Mouse (Mus musculus) intestine, embryonic 14.5 days (tissue): ENCODE results near the gene Tfap2d. TPM values are rescaled to one million over a fixed set of nuclear protein-coding genes. Genes with fewer than 3 reads are reported as not detected.

ENCODE experiments used
- ATAC-seq: fragments of 200-750 bp; cut with Nextera tagmentation; replicated peaks from 2 replicates; pipeline ENCODE4 v1.8.0; 2017; ENCODE audit warnings: low read depth, moderate number of reproducible peaks, moderate TSS enrichment, moderate library complexity; ENCODE audit not compliant: low FRiP score, low TSS enrichment
- DNase-seq: peaks from one replicate; pipeline ENCODE4 v3.0.0-alpha.2; 2018; ENCODE audit warnings: low spot score
- H3K27ac ChIP-seq: fragments of 300-500 bp; sonication (generic); 2 replicates; pipeline ENCODE4 v1.5.1; 2014; ENCODE audit warnings: low read depth, mild to moderate bottlenecking, control low read depth
- H3K27me3 ChIP-seq: fragments of 300-500 bp; sonication (generic); replicated peaks from 2 replicates; pipeline ENCODE4 v1.6.1; 2014; ENCODE audit warnings: low read length, control low read depth; ENCODE audit not compliant: control insufficient read depth, insufficient read depth
- H3K36me3 ChIP-seq: fragments of 300-500 bp; sonication (generic); 2 replicates; pipeline ENCODE4 v1.6.1; 2014; ENCODE audit warnings: low read length, control low read depth; ENCODE audit not compliant: control insufficient read depth, insufficient read depth
- H3K4me1 ChIP-seq: fragments of 300-500 bp; sonication (generic); replicated peaks from 2 replicates; pipeline ENCODE4 v1.6.1; 2014; ENCODE audit warnings: low read length, control low read depth, mixed read lengths; ENCODE audit not compliant: control insufficient read depth, insufficient read depth
- H3K4me2 ChIP-seq: fragments of 300-500 bp; sonication (generic); 2 replicates; pipeline ENCODE4 v1.6.1; 2014; ENCODE audit warnings: low read length
- H3K4me3 ChIP-seq: fragments of 300-500 bp; sonication (generic); 2 replicates; pipeline ENCODE4 v1.5.1; 2014; ENCODE audit warnings: low read depth, low read length, control low read depth, mixed read lengths
- H3K9ac ChIP-seq: fragments of 300-500 bp; sonication (generic); 2 replicates; pipeline ENCODE4 v1.6.1; 2014; ENCODE audit warnings: mild to moderate bottlenecking, low read length
- H3K9me3 ChIP-seq: fragments of 300-500 bp; sonication (generic); 2 replicates; pipeline ENCODE4 v1.6.1; 2016; ENCODE audit warnings: low read length, control low read depth; ENCODE audit not compliant: control insufficient read depth
- WGBS: fragments of 180-500 bp; shearing (Covaris S2); extraction: QIAGEN DNeasy Blood & Tissue Kit; methylation state at CpG from one replicate; pipeline ENCODE4 v1.1.7; 2014; 5-methylcytosine and 5-hydroxymethylcytosine counted together
- polyA plus RNA-seq: library from polyadenylated mRNA; unstranded; fragments of >200 nt; fragmentation: Nextera tagmentation; extraction: Ambion mirVana; gene quantifications from 2 replicates; pipeline ENCODE4 v1.2.1, GENCODE M21; 2014

Tfap2d gene
- polyA plus RNA-seq, 1 experiment from 2014 or later, result not detected

- H3K4me1 ChIP-seq, result no peaks in the 10 kb centered on the region
- no peak for DNase-seq
- H3K4me2 ChIP-seq, result no peak overlapping the region
- no peak for ATAC-seq
- H3K36me3 ChIP-seq, result no peaks in the 10 kb centered on the region
- no peaks in the 10 kb centered on the region for H3K9me3 ChIP-seq
- peaks cover 97% of the 10 kb centered on the region for H3K27me3 ChIP-seq
- H3K4me3 ChIP-seq, result no peak overlapping the region
- no peak overlapping the region for H3K9ac ChIP-seq
- 1% methylated on average over 4 of the region's 4 CpGs for WGBS
- no peak overlapping the region for H3K27ac ChIP-seq
Measured at GRCm38 (mm10) chr1:19213171-19213570, 110.3 kb downstream of the Tfap2d start.

- no peak for DNase-seq
- no peaks in the 10 kb centered on the region for H3K9me3 ChIP-seq
- no peak overlapping the region for H3K4me3 ChIP-seq
- H3K27me3 ChIP-seq, result peaks cover 98% of the 10 kb centered on the region
- no peak for ATAC-seq
- no peak overlapping the region for H3K9ac ChIP-seq
- WGBS, result 2% methylated on average over 36 of the region's 36 CpGs
- H3K4me2 ChIP-seq, result no peak overlapping the region
- H3K4me1 ChIP-seq, result no peaks in the 10 kb centered on the region
- H3K27ac ChIP-seq, result no peak overlapping the region
- no peaks in the 10 kb centered on the region for H3K36me3 ChIP-seq
Measured at GRCm38 (mm10) chr1:19213851-19214395, 111.1 kb downstream of the Tfap2d start.

Other genes with a start within 250 kb of the Tfap2d start
- not detected in 2 replicates for gene Tfap2b, start 105.9 kb downstream of the Tfap2d start, polyA plus RNA-seq